Mouse (Mus musculus) heart, embryonic 11.5 days (tissue): ENCODE data around the gene Samsn1. TPM values are rescaled to one million over a fixed set of nuclear protein-coding genes. Genes with fewer than 3 reads are reported as not detected.

Experiments
- ATAC-seq: fragments of 200-750 bp; cut with Nextera tagmentation; replicated peaks from 2 replicates; pipeline ENCODE4 v1.8.0; 2017; ENCODE audit warnings: moderate library complexity; ENCODE audit not compliant: insufficient number of reproducible peaks, low FRiP score, low TSS enrichment
- H3K27ac ChIP-seq: fragments of 300-500 bp; sonication (generic); 2 replicates; pipeline ENCODE4 v1.5.1; 2014; ENCODE audit warnings: mild to moderate bottlenecking, low read depth, low read length
- H3K27me3 ChIP-seq: fragments of 300-500 bp; sonication (generic); 2 replicates; pipeline ENCODE4 v1.6.1; 2014; ENCODE audit warnings: mild to moderate bottlenecking, low read length, mixed read lengths; ENCODE audit not compliant: control insufficient read depth, insufficient read depth
- H3K36me3 ChIP-seq: fragments of 300-500 bp; sonication (generic); 2 replicates; pipeline ENCODE4 v1.6.1; 2014; ENCODE audit warnings: mild to moderate bottlenecking, low read length, moderate library complexity, mixed read lengths; ENCODE audit not compliant: control insufficient read depth, insufficient read depth
- H3K4me1 ChIP-seq: fragments of 300-500 bp; sonication (generic); 2 replicates; pipeline ENCODE4 v1.6.1; 2014; ENCODE audit warnings: low read length; ENCODE audit not compliant: control insufficient read depth, insufficient read depth
- H3K4me2 ChIP-seq: fragments of 300-500 bp; sonication (generic); 2 replicates; pipeline ENCODE4 v1.6.1; 2014; ENCODE audit warnings: mild to moderate bottlenecking, moderate library complexity
- H3K4me3 ChIP-seq: fragments of 300-500 bp; sonication (generic); 2 replicates; pipeline ENCODE4 v1.5.1; 2014; ENCODE audit warnings: low read depth, low read length
- H3K9ac ChIP-seq: fragments of 300-500 bp; sonication (generic); 2 replicates; pipeline ENCODE4 v1.6.1; 2014; ENCODE audit warnings: mild to moderate bottlenecking, low read depth, low read length, moderate library complexity
- H3K9me3 ChIP-seq: fragments of 300-500 bp; sonication (generic); replicated peaks from 2 replicates; pipeline ENCODE4 v1.6.1; 2016; ENCODE audit warnings: low read length; ENCODE audit not compliant: control insufficient read depth
- WGBS: fragments of 180-500 bp; shearing (Covaris S2); extraction: QIAGEN DNeasy Blood & Tissue Kit; methylation state at CpG from one replicate; pipeline ENCODE4 v1.1.7; 2014; ENCODE audit not compliant: insufficient replicate concordance; 5-methylcytosine and 5-hydroxymethylcytosine counted together
- polyA plus RNA-seq: library from polyadenylated mRNA; unstranded; fragments of >200 nt; fragmentation: Nextera tagmentation; extraction: Ambion mirVana; gene quantifications from 2 replicates; pipeline ENCODE4 v1.2.1, GENCODE M21; 2014

The Samsn1 gene
- polyA plus RNA-seq, 1 experiment from 2014 or later, result 1.5 TPM

- H3K27ac ChIP-seq, result no peak overlapping the region
- no peaks in the 10 kb centered on the region for H3K36me3 ChIP-seq
- H3K4me2 ChIP-seq, result no peak overlapping the region
- no peak overlapping the region for H3K9ac ChIP-seq
- H3K9me3 ChIP-seq, result no peaks in the 10 kb centered on the region
- no peaks in the 10 kb centered on the region for H3K27me3 ChIP-seq
- H3K4me3 ChIP-seq, result no peak overlapping the region
- no peaks in the 10 kb centered on the region for H3K4me1 ChIP-seq
- no peak for ATAC-seq
- 75% methylated on average over 3 of the region's 3 CpGs for WGBS
Observed at GRCm38 (mm10) chr16:76002870-76003572, 19.1 kb downstream of the Samsn1 start.

DNA sequence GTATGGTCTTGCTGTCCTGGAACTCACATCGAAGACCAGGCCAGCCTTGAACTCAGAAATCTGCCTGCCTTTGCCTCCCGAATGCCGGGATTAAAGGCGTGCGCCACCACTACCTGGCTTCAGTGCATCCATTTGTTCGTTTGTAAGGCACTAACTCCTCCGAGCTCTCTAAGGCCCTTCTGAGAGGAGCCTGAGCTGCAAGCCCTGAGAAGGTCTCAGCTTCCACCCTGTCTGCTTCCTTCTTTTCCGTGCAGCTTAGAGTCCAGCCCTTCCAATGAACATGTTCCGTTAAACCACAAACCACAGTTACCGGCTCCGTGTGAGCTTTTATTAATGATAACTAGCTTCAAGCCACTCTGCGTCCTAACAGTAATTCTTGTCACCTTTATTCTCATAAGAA is 19.8 kb downstream of the Samsn1 start:
- Histone ChIP-seq H3K9ac (no peak overlapping the region), H3K4me2 (no peak overlapping the region), H3K27ac (no peak overlapping the region), H3K4me3 (no peak overlapping the region), H3K4me1 (no peaks in the 10 kb centered on the region), H3K27me3 (no peaks in the 10 kb centered on the region), H3K9me3 (no peaks in the 10 kb centered on the region), H3K36me3 (no peaks in the 10 kb centered on the region)
- 78% methylated on average over 12 of the region's 12 CpGs for WGBS
- no peak for ATAC-seq

DNA sequence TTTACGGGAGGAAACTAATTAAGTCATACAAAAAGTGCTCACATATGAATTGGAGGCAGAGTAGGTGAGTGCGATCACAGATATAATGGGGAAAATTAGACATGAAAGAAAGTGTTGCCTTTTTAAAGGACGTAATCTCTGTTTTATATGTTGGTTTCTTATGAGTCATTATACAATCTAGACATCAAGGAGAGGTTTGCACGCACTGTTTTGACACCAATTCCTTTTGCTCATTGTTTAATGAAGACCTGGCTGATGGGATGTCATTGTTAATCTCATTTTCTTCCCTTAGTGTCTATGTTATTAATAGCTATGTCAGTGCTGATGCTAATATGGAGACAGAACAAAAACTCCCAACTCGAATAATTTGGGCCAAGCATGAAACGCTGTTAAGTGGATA is 20.3 kb downstream of the Samsn1 start:
- Histone ChIP-seq H3K4me2 (no peak overlapping the region), H3K27ac (no peak overlapping the region), H3K36me3 (no peaks in the 10 kb centered on the region), H3K9ac (no peak overlapping the region), H3K4me3 (no peak overlapping the region), H3K9me3 (no peaks in the 10 kb centered on the region), H3K4me1 (no peaks in the 10 kb centered on the region), H3K27me3 (no peaks in the 10 kb centered on the region)
- ATAC-seq, result no peak
- 85% methylated on average over 6 of the region's 6 CpGs for WGBS

- Histone ChIP-seq H3K27me3 (no peaks in the 10 kb centered on the region), H3K9me3 (no peaks in the 10 kb centered on the region), H3K27ac (no peak overlapping the region), H3K4me1 (no peaks in the 10 kb centered on the region), H3K4me2 (no peak overlapping the region), H3K4me3 (no peak overlapping the region), H3K9ac (no peak overlapping the region), H3K36me3 (no peaks in the 10 kb centered on the region)
- ATAC-seq, result no peak
- WGBS, result 86% methylated on average over 9 of the region's 9 CpGs
Observed at GRCm38 (mm10) chr16:76000127-76000526, 22.0 kb downstream of the Samsn1 start.

- Histone ChIP-seq H3K9ac (no peak overlapping the region), H3K4me3 (no peak overlapping the region), H3K36me3 (no peaks in the 10 kb centered on the region), H3K27ac (no peak overlapping the region), H3K9me3 (no peaks in the 10 kb centered on the region), H3K4me1 (no peaks in the 10 kb centered on the region), H3K4me2 (no peak overlapping the region), H3K27me3 (no peaks in the 10 kb centered on the region)
- ATAC-seq, result no peak
- WGBS, result 58% methylated on average over 1 of the region's 1 CpGs
Observed at GRCm38 (mm10) chr16:75990173-75990572, 31.9 kb downstream of the Samsn1 start.

DNA sequence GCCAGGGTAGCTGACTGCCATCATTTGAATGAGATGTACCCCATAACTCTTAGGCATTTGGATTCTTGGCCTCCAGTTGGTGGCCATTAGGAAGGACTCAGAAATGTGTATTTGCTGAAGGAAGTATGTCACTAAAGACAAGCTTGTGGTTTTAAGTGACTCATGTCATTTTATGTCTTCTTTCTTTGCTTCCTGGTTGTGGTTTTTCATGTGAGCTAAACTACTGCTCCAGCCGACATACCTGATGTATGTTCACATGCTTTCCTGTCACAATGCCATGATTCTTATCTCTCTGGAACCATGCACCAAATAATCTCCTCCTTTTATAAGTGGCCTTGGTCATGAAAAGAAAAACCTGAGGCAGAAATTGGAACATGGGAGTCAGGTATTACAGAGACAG is 38.2 kb downstream of the Samsn1 start:
- Histone ChIP-seq H3K27ac (no peak overlapping the region), H3K9ac (no peak overlapping the region), H3K4me2 (no peak overlapping the region), H3K9me3 (no peaks in the 10 kb centered on the region), H3K4me1 (no peaks in the 10 kb centered on the region), H3K4me3 (no peak overlapping the region), H3K36me3 (no peaks in the 10 kb centered on the region), H3K27me3 (no peaks in the 10 kb centered on the region)
- no peak for ATAC-seq
- WGBS, result 94% methylated on average over 1 of the region's 1 CpGs

DNA sequence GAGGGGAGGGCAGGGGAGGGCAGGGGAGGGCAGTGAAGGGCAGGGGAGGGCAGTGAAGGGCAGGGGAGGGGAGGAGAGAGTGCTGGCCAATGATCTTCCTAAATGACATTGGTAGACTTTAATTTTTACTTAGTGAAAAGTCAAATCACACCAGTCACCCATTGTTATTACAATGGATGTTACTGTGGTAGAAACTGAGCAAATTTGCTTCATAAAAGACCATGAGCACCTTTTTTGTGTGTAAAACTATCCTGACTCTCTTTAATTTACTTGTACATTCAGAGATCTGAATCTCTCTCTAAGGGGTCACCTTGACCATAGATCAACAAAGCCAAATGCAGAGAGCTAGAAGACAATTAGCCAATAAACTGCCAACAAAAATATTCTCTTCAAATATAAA is 42.7 kb downstream of the Samsn1 start:
- Histone ChIP-seq H3K9ac (no peak overlapping the region), H3K36me3 (no peaks in the 10 kb centered on the region), H3K27me3 (no peaks in the 10 kb centered on the region), H3K27ac (no peak overlapping the region), H3K4me3 (no peak overlapping the region), H3K4me2 (no peak overlapping the region), H3K4me1 (no peaks in the 10 kb centered on the region), H3K9me3 (no peaks in the 10 kb centered on the region)
- ATAC-seq, result no peak

DNA sequence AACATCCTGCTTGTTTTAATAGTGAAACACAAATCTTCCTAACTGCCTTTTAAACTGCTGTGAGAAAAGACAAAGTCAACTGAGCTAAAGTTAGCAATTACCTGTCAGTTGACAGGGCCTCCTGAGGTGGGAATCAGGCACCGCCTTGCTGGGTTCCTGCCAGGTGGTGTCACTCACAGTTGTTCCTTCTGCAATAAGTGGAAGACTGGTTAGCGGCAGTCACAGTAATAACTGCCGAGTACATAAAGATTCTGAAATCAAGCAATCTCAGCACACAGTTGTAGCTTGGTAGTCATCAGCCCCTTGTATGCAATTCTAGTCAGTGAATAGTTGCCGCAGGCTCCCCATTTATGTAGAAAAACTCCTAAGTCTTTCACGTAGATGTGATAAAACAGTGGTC is 44.3 kb downstream of the Samsn1 start:
- Histone ChIP-seq H3K9ac (no peak overlapping the region), H3K9me3 (no peaks in the 10 kb centered on the region), H3K4me1 (no peaks in the 10 kb centered on the region), H3K4me2 (no peak overlapping the region), H3K27ac (no peak overlapping the region), H3K27me3 (no peaks in the 10 kb centered on the region), H3K4me3 (no peak overlapping the region), H3K36me3 (no peaks in the 10 kb centered on the region)
- ATAC-seq, result no peak
- 79% methylated on average over 5 of the region's 5 CpGs for WGBS

GRCm38 (mm10) chr16:75975682-75976332 is 46.3 kb downstream of the Samsn1 start:
- no peak overlapping the region for H3K27ac ChIP-seq
- no peaks in the 10 kb centered on the region for H3K4me1 ChIP-seq
- H3K36me3 ChIP-seq, result no peaks in the 10 kb centered on the region
- no peak overlapping the region for H3K4me2 ChIP-seq
- 74% methylated on average over 11 of the region's 11 CpGs for WGBS
- no peak overlapping the region for H3K4me3 ChIP-seq
- H3K27me3 ChIP-seq, result no peaks in the 10 kb centered on the region
- ATAC-seq, result no peak
- H3K9me3 ChIP-seq, result no peaks in the 10 kb centered on the region
- H3K9ac ChIP-seq, result no peak overlapping the region
